Mouse (Mus musculus): ENCODE data around the gene Cacng8.

GRCm38 (mm10) chr7:3450671-3451070 lies 60.2 kb downstream of the Cacng8 start:
- TF ChIP-seq CTCF (IDR thresholded peaks at IDR 0.05; ENCODE audit: borderline replicate concordance, insufficient read depth, low read length) (no peak), POLR2A (IDR thresholded peaks at IDR 0.05; ENCODE audit: low read depth, low read length) (no peak)

Data from embryonic fibroblast, embryonic 13.5 days (primary cell).